Mouse (Mus musculus): ENCODE measurements at regions not wholly inside any gene's neighbourhood (a gene's known extent, or its start where the extent isn't known, plus 50 kb on each side); places are given as distances from the start of the nearest gene placed in this dataset.

- no peak for DNase-seq (ENCODE audit: extremely low spot score in 1 of 2, low spot score in 1 of 2)
Measured at GRCm38 (mm10) chr14:97694238-97694637, 475.3 kb downstream of the Dach1 start.

- DNase-seq (ENCODE audit: extremely low spot score in 1 of 2, low spot score in 1 of 2): no peak
Measured at GRCm38 (mm10) chr14:97684617-97685016, 484.9 kb downstream of the Dach1 start.

- no peak for DNase-seq (ENCODE audit: extremely low spot score in 1 of 2, low spot score in 1 of 2)
Measured at GRCm38 (mm10) chr14:97667806-97668205, 501.8 kb downstream of the Dach1 start.

GRCm38 (mm10) chr14:97638187-97638792, 531.3 kb downstream of the Dach1 start:
- no peak for DNase-seq (ENCODE audit: extremely low spot score in 1 of 2, low spot score in 1 of 2)

GRCm38 (mm10) chr14:97611438-97611837, 558.1 kb downstream of the Dach1 start:
- no peak for DNase-seq (ENCODE audit: extremely low spot score in 1 of 2, low spot score in 1 of 2)

- no peak for DNase-seq (ENCODE audit: extremely low spot score in 1 of 2, low spot score in 1 of 2)
Measured at GRCm38 (mm10) chr14:97596694-97597093, 572.9 kb downstream of the Dach1 start.

GRCm38 (mm10) chr14:97588611-97589010, 581.0 kb downstream of the Dach1 start:
- DNase-seq (ENCODE audit: extremely low spot score in 1 of 2, low spot score in 1 of 2): no peak

- peak in 1 of 2 experiments; percentile 5 for DNase-seq (ENCODE audit: extremely low spot score in 1 of 2, low spot score in 1 of 2)
Measured at GRCm38 (mm10) chr14:97588182-97588581, 581.4 kb downstream of the Dach1 start.

- no peak for DNase-seq (ENCODE audit: extremely low spot score in 1 of 2, low spot score in 1 of 2)
Measured at GRCm38 (mm10) chr14:97586962-97587361, 582.6 kb downstream of the Dach1 start.

GRCm38 (mm10) chr14:97570274-97570673, 599.3 kb downstream of the Dach1 start:
- DNase-seq (ENCODE audit: extremely low spot score in 1 of 2, low spot score in 1 of 2): no peak

GRCm38 (mm10) chr14:97560121-97560907, 609.3 kb downstream of the Dach1 start:
- DNase-seq (ENCODE audit: extremely low spot score in 1 of 2, low spot score in 1 of 2): no peak

GRCm38 (mm10) chr14:97559559-97559958, 610.0 kb downstream of the Dach1 start:
- no peak for DNase-seq (ENCODE audit: extremely low spot score in 1 of 2, low spot score in 1 of 2)

GRCm38 (mm10) chr14:97558289-97558688, 611.3 kb downstream of the Dach1 start:
- DNase-seq (ENCODE audit: extremely low spot score in 1 of 2, low spot score in 1 of 2): no peak

- peak in 1 of 2 experiments; percentile 5 for DNase-seq (ENCODE audit: extremely low spot score in 1 of 2, low spot score in 1 of 2)
Measured at GRCm38 (mm10) chr14:97557888-97558287, 611.7 kb downstream of the Dach1 start.

GRCm38 (mm10) chr14:97546276-97546675, 623.3 kb downstream of the Dach1 start:
- DNase-seq (ENCODE audit: extremely low spot score in 1 of 2, low spot score in 1 of 2): no peak

GRCm38 (mm10) chr14:97544307-97544706, 625.3 kb downstream of the Dach1 start:
- DNase-seq (ENCODE audit: extremely low spot score in 1 of 2, low spot score in 1 of 2): no peak

- DNase-seq (ENCODE audit: extremely low spot score in 1 of 2, low spot score in 1 of 2): no peak
Measured at GRCm38 (mm10) chr14:97537012-97537411, 632.6 kb downstream of the Dach1 start.

GRCm38 (mm10) chr14:97511318-97511717, 658.2 kb downstream of the Dach1 start:
- DNase-seq (ENCODE audit: extremely low spot score in 1 of 2, low spot score in 1 of 2): no peak

- peak in 1 of 2 experiments; percentile 3 for DNase-seq (ENCODE audit: extremely low spot score in 1 of 2, low spot score in 1 of 2)
Measured at GRCm38 (mm10) chr14:97489427-97490347, 679.9 kb downstream of the Dach1 start.

- DNase-seq (ENCODE audit: extremely low spot score in 1 of 2, low spot score in 1 of 2): no peak
Measured at GRCm38 (mm10) chr14:97478236-97478635, 691.3 kb downstream of the Dach1 start.
